Mouse (Mus musculus): ENCODE measurements around the gene Mtg1. TPM values are rescaled to one million over a fixed set of nuclear protein-coding genes. Genes with fewer than 3 reads are reported as not detected.

The Mtg1 gene
- 10 to 100 TPM; 23.0 to 27.3 TPM for total RNA-seq (2021)

DNA sequence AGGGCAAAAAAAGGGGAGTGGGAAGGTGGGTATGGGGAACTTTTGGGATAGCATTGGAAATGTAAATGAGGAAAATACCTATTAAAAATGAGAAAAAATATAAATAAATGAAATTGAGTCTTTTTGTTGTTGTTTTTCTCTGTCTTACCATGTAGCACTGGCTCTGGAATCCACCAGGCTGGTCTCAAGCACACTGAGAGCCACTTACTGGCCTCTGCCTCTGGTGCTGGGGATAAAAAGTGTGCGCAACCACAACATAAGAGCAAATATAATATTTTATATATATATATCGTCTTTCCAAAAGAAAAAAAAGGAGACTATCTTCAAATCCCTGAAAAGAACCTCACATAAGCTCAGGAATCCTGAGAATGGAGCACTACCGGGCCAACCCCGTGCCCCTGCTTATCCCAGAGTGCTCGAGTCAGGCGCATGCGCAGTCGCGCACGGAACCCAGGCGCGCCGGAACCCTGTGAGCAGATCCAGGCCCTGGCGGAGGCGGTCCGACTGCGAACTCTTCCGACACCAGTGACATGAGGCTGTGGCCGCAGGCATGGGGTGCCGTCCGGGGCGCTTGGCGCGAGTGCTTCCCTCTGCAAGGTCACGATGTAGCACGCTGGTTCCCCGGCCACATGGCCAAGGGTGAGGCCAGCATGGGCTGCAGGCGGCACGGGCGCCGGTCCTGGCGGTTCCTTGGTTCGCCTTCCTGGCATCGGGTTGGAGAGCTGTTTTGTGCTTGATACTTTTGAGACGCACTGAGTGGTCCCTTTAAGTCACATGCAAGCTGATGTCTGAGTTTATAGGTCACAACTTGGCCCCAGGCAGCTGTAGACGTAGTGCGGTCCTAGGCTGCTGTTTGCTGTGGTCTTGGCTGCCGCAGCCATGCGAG is at the start of gene Mtg1:
Gene Mtg1 (plus strand): TSS at position 430 of the 886 bp plus-strand sequence.
- DNase-seq, result peak; percentile 95 to 97

DNA sequence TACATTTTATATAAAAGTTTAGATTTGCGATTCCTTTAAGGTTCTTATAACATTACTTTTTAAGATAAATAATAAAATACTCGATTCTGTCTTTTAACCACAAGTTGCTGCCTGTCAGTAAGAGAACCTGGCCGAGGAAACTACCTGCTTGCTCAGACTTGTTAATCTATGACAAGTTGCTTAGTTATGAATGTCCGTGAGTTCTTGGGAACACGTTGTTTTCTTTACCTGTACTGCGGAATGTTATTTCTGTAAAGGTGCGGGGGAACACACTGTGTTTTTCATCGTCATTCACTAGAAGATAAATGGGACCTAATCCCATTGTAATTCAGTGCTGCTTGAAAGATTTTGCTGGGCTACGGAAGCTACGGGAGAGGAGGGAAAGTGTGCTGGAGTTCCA is 46.8 kb upstream of the Mtg1 start:
- no peak for DNase-seq

DNA sequence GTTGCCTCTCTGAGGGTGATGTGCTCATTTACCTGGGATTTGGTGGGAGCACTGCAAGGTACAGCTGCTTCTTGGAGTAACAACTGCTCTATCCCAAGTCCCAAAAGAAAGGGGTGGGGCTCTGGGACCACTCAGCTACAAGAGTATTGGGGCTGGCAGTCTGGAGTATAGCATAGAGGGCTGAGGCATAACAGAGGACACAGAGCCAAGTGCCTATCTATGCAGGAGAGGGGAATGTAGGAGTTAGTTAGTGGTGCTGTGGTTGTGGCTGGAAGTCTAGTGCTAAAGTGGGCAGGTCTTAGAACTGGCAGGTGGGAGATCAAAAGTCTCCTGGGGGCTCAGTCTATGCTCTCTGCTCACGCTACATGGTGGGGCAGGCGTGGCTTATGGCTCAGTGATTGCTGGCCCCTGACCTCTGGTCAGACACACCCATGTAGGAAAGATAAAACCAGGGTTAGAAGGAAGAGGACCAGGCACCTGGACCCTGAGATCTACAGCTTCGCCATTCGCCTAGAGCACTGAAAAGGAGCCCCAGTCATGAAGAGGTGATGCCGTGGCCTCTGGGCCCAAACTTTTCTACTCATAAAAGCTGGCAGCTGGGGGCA is 44.3 kb upstream of the Mtg1 start, which contains the start of gene Prap1:
Gene Prap1 (plus strand): TSS at position 472 of the 605 bp plus-strand sequence.
- DNase-seq, result no peak

DNA sequence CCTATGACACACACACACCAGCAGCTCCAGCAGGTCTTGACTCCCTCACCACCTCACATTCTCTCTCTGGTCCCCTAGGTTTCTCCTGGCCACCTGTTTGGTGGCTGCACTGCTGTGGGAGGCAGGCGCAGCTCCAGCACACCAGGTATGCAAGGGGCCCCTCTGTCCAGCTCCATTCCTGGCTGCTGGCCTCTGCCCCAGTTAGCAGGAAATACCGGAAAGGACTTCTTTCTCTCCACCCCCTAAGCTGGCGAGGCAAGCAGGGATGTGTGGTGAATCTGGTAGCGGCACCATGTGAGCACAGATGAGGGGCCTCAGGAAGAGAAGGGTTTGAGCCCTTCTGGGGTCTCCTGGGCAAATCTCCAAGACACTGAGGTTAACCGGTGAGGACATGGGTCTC is 42.4 kb upstream of the Mtg1 start:
- DNase-seq, result no peak

DNA sequence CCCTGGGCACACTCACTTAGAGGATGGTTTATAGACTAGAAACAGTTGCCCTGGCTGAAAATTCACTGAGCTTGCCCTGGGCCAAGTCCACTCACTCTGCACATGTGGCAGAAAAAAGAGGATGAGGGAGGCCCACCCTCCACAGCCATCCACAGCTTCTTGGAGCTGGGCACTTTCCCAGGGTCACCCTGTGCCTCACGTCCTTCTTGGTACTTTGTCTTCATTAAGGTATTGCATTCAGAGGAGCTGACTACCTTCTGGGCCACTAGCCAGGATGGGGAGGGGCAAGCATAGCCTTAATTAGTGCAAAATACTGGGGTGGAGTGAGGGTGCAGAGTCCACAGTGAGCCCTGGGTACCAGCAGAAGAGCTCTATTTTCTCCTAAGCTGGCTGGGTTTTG is 41.8 kb upstream of the Mtg1 start:
- no peak for DNase-seq

DNA sequence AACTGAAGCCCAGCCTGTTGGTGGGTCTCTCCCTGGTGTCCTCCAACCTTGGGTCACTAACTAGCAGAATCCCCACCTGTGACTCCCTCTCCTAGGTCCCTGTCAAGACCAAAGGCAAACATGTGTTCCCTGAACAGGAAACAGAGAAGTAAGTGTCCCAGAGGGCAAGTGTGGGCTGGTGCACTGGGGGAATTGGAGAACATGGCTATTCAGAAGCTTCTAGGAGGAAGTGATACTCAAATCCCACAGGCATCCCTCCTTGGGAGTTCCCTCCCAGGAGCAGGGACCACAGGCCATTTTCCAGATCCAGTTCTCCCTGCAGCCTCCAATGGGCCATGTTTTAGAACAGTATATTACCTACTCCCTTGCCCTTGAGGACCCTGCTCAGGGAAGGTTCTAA is 41.3 kb upstream of the Mtg1 start:
- DNase-seq, result no peak

DNA sequence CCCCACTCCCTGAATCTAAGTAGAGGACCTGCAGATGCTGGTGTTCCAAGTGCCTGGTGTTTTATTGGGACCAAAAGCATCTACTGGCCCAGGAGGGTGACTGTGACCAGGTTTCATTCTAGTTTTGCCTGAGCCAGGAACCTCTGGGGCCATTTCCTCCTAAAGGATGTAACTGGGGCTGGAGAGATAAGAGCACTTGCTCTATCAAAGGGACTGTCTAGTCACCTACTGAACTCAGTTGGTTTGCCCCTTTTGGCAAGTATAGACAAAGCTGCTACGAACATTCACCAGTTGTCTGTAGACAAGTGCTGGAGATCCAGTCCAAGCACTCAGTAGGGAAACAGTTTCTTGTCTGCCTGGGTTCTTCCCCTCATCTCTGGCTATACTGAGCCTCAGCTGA is 38.9 kb upstream of the Mtg1 start:
- DNase-seq, result no peak

DNA sequence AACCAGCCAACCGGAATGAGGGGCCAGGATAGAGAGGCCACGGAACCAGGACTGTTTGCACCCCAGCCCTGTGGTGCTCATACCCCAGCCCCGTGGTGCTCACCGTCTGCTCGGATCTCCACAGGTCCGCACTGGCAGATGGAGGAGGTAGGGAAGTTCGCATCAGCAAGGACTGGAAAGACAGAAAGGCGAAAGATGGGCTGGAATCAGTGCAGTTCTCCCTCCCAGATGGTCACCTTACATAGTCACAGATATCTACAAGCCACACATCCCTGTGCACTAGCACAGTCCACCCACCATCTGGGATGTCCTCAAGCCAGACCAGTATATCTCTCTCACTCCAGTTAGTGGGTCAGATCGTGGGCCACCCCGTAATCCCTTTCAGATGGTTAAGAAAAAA is 35.9 kb upstream of the Mtg1 start:
- DNase-seq, result no peak

DNA sequence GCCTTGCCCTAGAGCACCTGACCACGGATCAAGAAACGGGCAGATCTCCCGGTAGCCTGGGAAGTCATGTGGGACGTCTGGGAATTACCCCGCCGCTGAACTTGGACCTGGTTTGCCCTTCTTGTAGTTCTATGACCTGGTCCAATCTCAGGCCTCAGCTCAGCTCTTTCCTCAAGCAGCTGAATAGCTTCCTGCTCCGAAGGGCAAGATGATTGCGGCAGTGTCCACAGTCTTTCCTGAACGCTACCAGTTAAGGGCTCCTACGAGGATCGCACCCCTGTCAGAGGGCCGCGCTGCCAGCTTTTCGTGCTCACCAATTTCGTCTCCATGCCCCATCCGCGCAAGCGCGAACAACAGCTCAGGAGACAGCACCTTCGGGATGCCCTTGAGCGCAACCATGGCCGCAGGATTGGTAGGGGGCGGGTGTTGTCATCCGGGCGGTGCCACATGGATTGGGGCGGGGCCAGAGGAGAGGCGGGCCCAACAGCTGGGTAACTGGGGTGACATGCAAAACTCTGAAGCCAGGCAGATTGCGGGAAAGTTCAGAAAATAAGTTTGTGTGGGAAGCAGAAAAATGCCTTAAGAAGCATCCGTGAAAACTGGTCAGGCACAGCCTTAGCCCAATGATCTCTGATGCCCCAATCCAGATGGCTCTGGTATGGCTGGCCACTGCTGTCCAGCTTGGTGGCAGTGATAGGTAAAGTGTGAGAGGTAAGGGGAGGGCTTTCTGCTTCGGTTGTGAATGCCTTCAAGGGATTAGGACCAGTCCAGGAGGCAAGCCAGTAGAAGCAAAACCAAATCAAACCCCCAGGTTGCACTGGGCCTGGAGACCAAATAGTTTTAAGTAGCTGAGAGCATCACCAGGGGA is 35.1 kb upstream of the Mtg1 start, which contains the start of gene Fuom:
Gene Fuom (minus strand): TSS at position 449 of the 868 bp plus-strand sequence.
- DNase-seq, result peak; percentile 79 to 85

DNA sequence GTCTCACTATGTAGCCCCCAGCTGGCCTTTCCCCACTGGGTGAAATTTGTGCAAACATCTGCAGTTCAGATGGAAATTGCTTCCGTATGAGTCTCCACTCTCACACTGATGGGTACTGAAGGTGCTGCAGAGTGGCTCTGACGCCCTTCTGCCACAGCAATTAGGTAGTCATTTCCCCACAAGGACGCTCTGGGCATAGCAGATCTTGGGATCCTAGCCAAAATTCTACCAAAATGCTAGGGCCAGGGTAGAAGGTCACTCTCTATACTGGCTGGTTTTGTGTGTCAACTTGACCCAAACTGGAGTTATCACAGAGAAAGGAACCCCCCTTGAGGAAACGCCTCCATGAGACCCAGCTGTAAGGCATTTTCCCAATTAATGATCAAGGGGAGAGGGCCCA is 33.4 kb upstream of the Mtg1 start:
- no peak for DNase-seq

DNA sequence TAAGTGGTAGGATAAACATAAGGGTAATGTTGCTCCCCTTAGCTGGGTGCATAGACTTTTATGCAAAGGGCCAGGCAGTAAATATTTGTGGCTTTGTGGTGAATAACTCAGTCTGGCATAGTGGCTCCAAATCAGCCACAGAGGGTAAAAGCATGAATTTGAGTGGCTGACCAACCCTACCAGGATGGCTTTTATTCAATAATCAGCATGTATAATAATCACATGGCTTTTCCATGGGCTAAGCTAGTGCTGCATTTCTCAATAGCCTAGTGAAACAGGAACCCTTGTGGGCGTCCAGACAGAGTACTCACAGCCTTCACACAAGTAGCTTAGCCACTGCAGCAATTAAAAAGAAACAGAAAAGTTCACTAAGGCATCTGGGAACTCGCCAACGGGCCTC is 25.4 kb upstream of the Mtg1 start:
- DNase-seq, result no peak

DNA sequence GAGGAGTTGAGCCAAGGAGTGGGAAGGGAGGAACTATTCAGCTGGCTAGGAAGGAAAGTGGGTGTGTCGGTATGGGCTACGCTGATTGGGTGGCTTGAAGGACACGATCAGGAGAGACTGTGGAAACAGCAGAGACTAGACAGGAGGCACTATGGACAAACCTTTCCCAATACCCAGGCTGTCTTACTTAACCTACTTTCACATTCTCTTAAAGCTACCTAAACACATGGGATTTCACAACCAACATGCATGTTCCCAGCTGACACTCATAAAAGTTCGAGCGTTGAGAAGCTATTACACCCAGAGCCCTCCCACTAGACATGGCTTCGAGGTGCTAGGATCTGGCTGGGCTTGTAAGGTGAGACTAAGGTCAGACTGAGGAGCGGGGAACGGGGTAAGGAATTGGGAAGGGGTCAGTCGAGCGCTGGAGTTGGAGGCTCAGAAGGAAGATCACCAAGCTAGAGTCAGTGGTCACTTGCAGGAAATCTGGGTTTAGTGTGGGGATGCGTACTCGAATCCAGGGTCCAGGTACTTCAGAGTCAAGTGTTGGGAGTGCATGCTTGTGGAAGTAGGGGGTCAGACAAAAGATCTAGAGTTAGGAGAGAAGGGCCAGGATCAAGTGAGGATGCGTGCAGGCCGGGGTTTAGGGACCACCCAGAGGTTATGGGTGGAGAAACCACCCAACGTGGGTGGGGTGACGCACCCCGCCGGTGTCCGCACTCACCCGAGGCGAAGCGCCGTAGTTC is 21.6 kb upstream of the Mtg1 start, which contains the start of gene Paox:
Gene Paox (plus strand): TSS at position 217 of the 746 bp plus-strand sequence.
- DNase-seq, result peak; percentile 40 to 52

DNA sequence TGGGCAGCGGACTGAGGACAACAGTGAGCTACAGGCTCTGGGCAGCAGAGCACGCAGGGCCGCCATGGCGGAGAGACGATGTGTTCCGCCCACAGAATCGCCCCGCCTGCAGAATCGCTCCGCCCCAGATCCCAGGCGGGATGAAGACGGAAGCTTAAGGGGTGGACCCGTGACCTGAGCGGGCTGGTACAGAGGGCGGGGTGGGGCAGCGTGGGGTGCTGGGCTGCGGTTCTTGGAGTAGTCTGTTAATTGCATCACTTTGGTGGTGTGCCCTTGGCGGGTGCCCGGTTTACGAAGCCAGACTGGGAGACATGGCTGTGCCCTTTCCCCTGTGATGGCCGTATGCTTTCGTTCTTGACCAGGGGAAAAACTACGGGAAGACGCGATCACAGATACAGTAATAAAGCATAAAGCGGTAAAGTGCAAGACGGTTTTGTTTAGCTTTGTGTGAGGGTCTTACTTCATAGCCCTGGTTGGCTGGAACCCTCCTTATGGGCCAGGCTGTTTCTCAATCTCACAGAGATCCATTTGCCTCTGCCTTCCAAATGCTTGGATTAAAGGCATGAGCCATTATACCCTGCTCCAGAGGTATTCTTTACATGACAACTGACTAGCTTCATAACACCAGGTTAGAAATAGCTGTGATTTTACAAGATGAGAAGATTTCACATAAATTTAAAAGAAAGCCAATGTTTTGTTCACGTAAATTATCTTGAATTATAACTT is 20.9 kb upstream of the Mtg1 start, which contains the start of gene Echs1:
Gene Echs1 (minus strand): TSS at position 148 of the 726 bp plus-strand sequence.
- peak; percentile 87 for DNase-seq

DNA sequence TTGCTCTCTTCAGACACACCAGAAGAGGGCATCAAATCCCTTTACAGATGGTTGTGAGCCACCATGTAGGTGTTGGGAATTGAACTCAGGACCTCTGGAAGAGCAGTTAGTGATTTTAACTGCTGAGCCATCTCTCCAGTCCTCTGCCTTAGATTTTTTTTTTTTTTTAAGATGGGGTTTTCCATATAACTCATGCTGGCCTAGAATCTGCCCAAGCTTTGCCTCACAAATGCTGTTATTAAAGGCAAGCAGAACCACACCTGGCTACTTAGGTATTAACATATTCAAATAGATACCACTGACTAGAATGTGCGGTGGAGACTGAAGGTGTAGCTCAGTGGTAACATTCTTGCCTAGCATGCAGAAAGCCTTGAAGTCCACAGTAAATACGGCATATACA is 16.9 kb upstream of the Mtg1 start:
- DNase-seq, result no peak

DNA sequence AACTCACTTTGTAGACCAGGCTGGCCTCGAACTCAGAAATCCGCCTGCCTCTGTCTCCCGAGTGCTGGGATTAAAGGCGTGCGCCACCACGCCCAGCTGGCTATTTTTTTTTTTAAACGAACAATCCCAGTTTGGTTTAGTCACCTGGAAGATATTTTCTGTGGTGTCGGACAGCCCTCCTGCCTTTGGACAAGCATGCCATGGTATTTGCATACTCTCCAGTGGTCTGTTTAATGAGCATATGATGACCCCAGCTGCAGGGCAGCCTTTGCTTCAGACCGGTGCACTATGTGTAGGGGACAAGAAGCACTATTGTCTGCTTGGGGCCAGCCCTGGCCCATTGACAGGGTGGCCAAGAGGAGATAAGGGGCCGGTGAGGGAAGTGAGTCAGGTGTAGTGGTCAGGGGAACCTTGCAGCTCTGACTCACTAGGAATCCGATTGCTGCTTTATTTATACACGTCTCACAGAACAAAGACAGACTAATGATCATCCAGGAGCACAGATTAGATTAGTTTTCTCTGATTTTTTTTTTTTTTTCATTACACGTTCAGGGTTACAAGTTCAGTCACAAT is 15.9 kb upstream of the Mtg1 start:
- DNase-seq, result no peak

DNA sequence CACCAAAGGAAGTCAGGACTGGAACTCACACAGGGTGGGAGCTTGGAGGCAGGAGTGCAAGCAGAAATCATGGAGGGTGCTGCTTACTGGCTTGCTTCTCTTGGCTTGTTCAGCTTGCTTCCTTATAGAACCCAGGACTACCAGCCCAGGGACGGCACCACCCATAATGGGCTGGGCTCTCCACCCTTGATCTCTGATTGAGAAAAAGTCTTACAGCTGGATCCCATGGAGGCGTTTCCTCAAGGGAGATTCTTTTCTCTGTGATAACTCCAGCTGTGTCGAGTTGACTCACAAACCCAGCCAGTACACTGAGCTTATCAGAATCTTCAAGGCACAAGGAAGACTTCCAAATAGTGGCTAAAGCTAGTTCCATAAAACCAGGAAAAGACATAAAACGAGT is 14.6 kb upstream of the Mtg1 start:
- DNase-seq, result no peak

DNA sequence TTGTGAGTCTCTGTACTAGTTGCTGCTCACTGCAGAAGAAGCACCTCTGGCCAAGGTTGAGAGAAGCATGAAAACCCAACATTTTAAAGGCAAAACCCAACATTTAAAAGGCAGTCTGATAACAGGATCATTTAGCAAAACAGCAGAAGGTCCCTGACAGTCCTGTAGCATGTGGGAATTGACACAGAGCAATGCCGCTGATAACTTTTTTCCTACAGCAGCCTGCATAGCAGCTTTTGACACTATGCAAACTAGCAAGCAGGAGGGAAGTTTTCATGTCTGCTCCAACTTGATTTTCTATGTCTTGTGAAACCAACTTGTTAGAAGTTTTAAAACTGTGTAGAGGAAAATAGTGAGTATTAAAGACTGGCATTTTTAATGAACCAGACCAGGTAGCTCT is 13.0 kb upstream of the Mtg1 start:
- DNase-seq, result no peak

DNA sequence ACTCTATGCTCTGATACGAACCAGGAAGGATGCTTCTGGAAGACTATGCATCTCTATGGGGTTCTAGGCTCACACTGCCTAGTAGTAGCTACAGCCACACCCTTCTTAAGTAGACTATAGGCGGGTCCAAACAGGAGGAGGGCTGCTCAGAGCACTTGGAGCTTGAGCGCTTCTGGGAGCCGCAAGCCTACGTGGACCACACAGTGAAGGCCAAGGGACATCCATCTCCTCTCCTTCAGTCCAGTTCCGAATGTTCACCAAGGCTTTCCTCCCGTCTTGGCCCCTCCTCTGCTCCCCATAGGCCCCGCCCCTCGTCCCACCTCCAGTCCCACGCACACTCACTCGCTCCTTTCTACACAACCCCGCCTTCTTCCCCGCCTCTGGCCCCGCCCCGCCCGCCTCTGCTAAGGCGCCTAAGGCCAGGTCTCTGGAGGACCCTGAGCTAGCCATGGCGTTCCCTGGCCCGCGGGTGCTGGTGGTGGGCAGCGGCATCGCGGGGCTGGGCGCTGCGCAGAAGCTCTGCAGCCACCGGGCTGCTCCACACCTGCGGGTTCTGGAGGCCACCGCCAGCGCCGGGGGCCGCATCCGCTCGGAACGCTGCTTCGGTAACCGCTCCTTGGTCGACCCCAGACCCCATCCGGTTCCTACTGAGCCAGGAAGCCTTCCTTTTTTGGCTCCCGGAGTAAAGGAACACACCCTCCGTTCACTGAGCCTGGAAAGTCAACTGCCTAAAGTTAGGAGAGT is 11.9 kb upstream of the Mtg1 start:
- DNase-seq, result peak; percentile 85 to 87

DNA sequence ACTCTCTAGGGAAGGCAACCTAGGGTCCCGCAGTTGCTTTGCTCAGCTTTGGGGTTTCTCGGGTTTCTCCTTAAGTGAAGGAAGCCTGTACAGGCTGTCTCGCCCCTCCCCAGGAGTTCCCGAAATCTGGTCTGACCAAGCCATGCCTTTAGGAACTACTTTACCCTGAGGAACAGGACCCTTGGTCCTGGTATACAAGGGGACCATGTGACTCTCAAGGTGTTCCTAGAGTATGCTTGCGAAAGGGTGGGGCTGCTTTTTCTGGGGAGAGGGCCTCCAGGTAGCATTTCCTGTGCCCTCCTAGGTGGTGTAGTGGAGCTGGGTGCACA is 11.4 kb upstream of the Mtg1 start:
- no peak for DNase-seq

DNA sequence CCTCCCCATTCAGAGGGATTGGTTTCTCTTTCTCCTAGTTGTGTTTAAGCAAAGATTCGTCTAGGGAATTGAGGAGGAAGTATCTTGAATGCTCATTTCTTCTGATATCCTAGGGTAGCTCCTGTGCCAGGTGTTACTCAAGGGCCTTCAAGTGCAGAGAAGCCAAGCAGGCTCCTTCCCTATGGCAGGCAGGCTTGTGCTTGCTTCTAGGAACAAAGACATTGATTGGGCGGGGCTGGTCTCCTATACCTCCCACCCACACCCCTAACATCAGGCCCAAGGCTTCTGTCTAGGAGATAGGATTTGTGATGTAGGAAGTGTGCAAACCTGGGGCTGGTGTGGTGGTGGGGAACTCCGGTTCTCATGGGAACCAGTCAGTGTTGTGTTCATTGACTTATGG is 10.4 kb upstream of the Mtg1 start:
- DNase-seq, result no peak
